Mouse (Mus musculus): ENCODE data around the gene Arnt2. TPM values are rescaled to one million over a fixed set of nuclear protein-coding genes. Genes with fewer than 3 reads are reported as not detected.

The Arnt2 gene
- total and polyA plus RNA-seq, 2 experiments from 2014 or later, result 62.9 to 165 TPM

DNA sequence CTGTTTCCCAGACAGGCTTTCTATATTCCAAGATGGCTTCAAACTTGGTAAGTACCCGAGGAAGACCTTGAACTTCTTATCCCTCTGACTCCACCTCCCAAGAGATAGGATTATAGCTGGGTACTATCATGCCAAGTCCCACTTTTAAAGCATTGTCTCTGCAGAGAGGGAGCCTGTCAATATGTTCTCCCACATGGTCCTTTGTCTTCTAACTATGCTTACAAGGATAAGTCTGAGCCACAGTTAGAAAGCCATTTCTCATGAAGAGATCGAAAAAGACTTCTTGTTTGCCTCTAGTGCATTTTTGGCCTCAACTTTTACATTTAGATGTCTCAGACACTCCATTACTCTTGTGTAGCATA lies 122.8 kb downstream of the Arnt2 start:
- Histone ChIP-seq H3K9me3 (ENCODE audit: low read length) (no peaks in the 10 kb centered on the region), H3K36me3 (ENCODE audit: insufficient read depth, low read length) (peaks cover 18% of the 10 kb centered on the region; the same call in 1 of the 2 replicates), H3K9ac (replicated peaks; ENCODE audit: low read length, poor library complexity, severe bottlenecking) (no peak overlapping the region), H3K27me3 (ENCODE audit: insufficient read depth, low read length) (no peaks in the 10 kb centered on the region), H3K4me2 (ENCODE audit: low read depth, low read length, poor library complexity, severe bottlenecking) (no peak overlapping the region), H3K27ac (ENCODE audit: low read depth, low read length) (no peak overlapping the region), H3K4me3 (ENCODE audit: low read depth, low read length) (no peak overlapping the region), H3K4me1 (ENCODE audit: insufficient read depth, low read length) (no peaks in the 10 kb centered on the region)
- WGBS, result 73% methylated on average over 2 of the region's 2 CpGs
- DNase-seq (ENCODE audit: low spot score), result no peak
- no peak for ATAC-seq (ENCODE audit: low FRiP score)
- TF ChIP-seq CTCF (IDR thresholded peaks at IDR 0.05), result no peak

DNA sequence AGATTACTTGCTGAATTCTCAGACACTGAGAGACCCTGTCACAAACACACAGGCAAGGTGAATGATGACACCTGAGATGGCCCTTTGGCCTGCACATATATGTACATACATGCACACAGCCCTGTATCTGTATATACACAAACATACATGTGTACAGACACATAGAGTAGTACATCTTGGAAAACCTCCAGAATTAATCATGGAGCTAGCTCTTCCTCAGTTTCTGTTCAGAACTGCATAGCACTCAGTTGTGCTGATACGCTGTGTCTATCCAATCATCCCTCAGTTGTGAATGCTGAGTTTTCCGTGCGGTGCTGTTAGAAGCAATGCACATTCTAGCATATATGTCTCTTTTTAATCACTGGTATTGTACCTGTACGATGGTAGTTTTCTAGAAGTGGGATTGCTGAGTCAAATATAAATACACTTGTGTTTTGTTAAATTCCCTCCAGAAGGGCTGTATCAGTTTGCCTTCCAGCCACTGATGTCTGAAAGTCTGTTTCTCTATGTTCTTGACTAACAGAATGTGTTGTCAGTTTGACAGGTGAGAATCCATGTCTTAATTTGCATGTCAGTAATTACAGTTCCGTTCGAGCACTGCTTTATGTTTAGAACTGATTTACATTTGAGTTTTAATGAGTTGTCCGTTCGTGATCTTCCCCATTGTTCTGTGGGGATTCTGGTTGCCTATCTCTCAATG lies 123.3 kb downstream of the Arnt2 start:
- Histone ChIP-seq H3K27ac (ENCODE audit: low read depth, low read length) (no peak overlapping the region), H3K36me3 (ENCODE audit: insufficient read depth, low read length) (peaks cover 21% of the 10 kb centered on the region), H3K4me1 (ENCODE audit: insufficient read depth, low read length) (no peaks in the 10 kb centered on the region), H3K27me3 (ENCODE audit: insufficient read depth, low read length) (no peaks in the 10 kb centered on the region), H3K9me3 (ENCODE audit: low read length) (no peaks in the 10 kb centered on the region), H3K4me3 (ENCODE audit: low read depth, low read length) (no peak overlapping the region), H3K9ac (replicated peaks; ENCODE audit: low read length, poor library complexity, severe bottlenecking) (no peak overlapping the region), H3K4me2 (ENCODE audit: low read depth, low read length, poor library complexity, severe bottlenecking) (no peak overlapping the region)
- TF ChIP-seq CTCF (IDR thresholded peaks at IDR 0.05), result no peak
- WGBS, result 79% methylated on average over 8 of the region's 8 CpGs
- ATAC-seq (ENCODE audit: low FRiP score) (no peak), DNase-seq (ENCODE audit: low spot score) (no peak)

DNA sequence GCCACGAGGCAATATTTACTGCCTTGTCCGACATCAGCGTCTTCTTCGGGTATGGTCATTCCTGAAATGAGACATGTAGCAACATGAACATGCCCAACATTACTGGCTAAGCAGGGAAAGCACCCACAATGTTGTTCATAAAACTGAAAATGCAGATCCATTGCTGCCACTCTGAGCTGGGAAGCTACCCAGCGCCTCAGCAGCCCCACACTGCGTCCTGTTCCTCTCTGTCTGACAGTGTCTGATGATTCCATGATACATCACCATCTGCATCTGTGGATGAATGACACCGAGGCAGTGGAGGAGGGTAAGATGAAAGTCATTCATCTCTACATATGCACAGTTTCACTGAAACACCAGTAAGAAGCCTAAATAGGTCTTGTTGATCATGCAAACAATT lies 124.2 kb downstream of the Arnt2 start:
- no peak for DNase-seq (ENCODE audit: low spot score)
- WGBS, result 93% methylated on average over 7 of the region's 7 CpGs

DNA sequence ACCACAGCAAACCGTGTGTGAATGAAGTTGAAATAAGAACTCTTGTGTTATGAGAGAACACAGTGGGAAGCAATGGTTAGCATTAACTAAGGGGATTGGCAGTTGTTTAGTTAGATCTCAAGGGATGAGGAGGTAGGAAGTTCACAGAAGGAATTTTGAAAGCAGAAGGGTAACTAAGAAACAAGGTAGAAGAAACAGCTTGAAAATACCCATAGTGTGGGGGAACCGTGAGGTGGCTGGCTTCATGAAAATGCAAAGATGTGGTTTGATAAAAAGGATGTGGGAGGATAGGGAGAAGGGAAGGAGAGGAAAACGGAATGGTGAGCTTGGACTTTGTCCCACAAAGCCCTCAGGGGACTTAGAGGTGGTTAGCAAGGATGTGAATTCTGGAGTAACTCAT lies 125.0 kb downstream of the Arnt2 start:
- Histone ChIP-seq H3K4me1 (ENCODE audit: insufficient read depth, low read length) (no peaks in the 10 kb centered on the region), H3K9me3 (ENCODE audit: low read length) (no peaks in the 10 kb centered on the region), H3K27me3 (ENCODE audit: insufficient read depth, low read length) (no peaks in the 10 kb centered on the region), H3K4me2 (ENCODE audit: low read depth, low read length, poor library complexity, severe bottlenecking) (no peak overlapping the region), H3K4me3 (ENCODE audit: low read depth, low read length) (no peak overlapping the region), H3K27ac (ENCODE audit: low read depth, low read length) (no peak overlapping the region), H3K9ac (replicated peaks; ENCODE audit: low read length, poor library complexity, severe bottlenecking) (no peak overlapping the region), H3K36me3 (ENCODE audit: insufficient read depth, low read length) (peaks cover 38% of the 10 kb centered on the region)
- 72% methylated on average over 3 of the region's 3 CpGs for WGBS
- ATAC-seq (ENCODE audit: low FRiP score) (no peak), DNase-seq (ENCODE audit: low spot score) (no peak)
- no peak for TF ChIP-seq CTCF (IDR thresholded peaks at IDR 0.05)

More for the DNA sequence above, 124.2 kb downstream of the Arnt2 start:
- TF ChIP-seq CTCF (IDR thresholded peaks at IDR 0.05), result no peak
- Histone ChIP-seq H3K27ac (ENCODE audit: low read depth, low read length) (no peak overlapping the region), H3K4me2 (ENCODE audit: low read depth, low read length, poor library complexity, severe bottlenecking) (no peak overlapping the region), H3K36me3 (ENCODE audit: insufficient read depth, low read length) (peaks cover 30% of the 10 kb centered on the region), H3K9me3 (ENCODE audit: low read length) (no peaks in the 10 kb centered on the region), H3K27me3 (ENCODE audit: insufficient read depth, low read length) (no peaks in the 10 kb centered on the region), H3K9ac (replicated peaks; ENCODE audit: low read length, poor library complexity, severe bottlenecking) (no peak overlapping the region), H3K4me1 (ENCODE audit: insufficient read depth, low read length) (no peaks in the 10 kb centered on the region), H3K4me3 (ENCODE audit: low read depth, low read length) (no peak overlapping the region)
- no peak for ATAC-seq (ENCODE audit: low FRiP score)

DNA sequence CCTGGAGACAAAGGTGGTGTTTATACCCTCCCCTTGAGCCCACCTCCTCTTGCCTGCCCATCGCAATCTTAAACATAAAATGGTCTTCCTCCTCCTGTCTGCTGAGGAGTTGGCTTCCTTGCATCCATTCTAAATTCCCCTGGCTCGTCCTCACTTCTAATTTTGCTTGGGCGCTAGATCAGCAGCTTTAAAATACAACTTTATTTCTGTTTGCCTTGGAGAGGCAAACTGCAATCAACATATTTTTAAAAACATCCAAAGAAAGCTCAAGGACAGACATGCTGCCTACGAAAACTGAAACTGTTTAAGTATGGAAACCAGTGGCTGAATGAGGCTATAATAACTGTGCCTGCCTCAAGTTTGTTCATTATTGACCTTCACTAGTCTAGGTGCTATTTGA lies 127.7 kb downstream of the Arnt2 start:
- ATAC-seq (ENCODE audit: low FRiP score) (no peak), DNase-seq (ENCODE audit: low spot score) (no peak)
- H3K36me3 ChIP-seq (ENCODE audit: insufficient read depth, low read length), result peaks cover 45% of the 10 kb centered on the region
- no peak for TF ChIP-seq CTCF (IDR thresholded peaks at IDR 0.05)
- no peak overlapping the region for H3K4me3 ChIP-seq (ENCODE audit: low read depth, low read length)
- no peaks in the 10 kb centered on the region for H3K27me3 ChIP-seq (ENCODE audit: insufficient read depth, low read length)
- H3K4me1 ChIP-seq (ENCODE audit: insufficient read depth, low read length), result no peaks in the 10 kb centered on the region
- no peaks in the 10 kb centered on the region for H3K9me3 ChIP-seq (ENCODE audit: low read length)
- 90% methylated on average over 4 of the region's 4 CpGs for WGBS
- H3K4me2 ChIP-seq (ENCODE audit: low read depth, low read length, poor library complexity, severe bottlenecking), result no peak overlapping the region
- H3K9ac ChIP-seq (replicated peaks; ENCODE audit: low read length, poor library complexity, severe bottlenecking), result no peak overlapping the region
- H3K27ac ChIP-seq (ENCODE audit: low read depth, low read length), result no peak overlapping the region

DNA sequence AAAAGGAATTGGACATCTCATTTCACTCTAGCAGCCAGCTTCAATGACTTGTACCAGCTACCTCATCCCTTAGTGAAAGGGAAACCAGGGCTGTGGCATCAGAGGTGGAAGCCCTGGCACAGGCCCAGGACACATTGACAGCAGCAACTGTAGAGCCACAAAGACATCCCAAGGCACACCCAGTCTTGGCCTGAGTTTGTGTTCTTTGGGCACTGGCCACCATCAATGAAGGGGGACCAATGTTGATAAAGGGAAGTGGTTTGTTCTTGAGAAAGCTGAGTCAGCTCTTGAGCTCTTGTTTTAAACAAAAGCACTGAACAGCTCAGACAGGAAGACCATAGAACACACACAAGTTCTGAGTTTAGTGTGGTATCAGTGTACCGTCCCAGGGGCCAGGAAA lies 130.7 kb downstream of the Arnt2 start:
- Histone ChIP-seq H3K4me3 (ENCODE audit: low read depth, low read length) (no peak overlapping the region), H3K4me1 (ENCODE audit: insufficient read depth, low read length) (no peaks in the 10 kb centered on the region), H3K9ac (replicated peaks; ENCODE audit: low read length, poor library complexity, severe bottlenecking) (no peak overlapping the region), H3K27ac (ENCODE audit: low read depth, low read length) (no peak overlapping the region), H3K9me3 (ENCODE audit: low read length) (no peaks in the 10 kb centered on the region), H3K27me3 (ENCODE audit: insufficient read depth, low read length) (no peaks in the 10 kb centered on the region), H3K36me3 (ENCODE audit: insufficient read depth, low read length) (peaks cover 52% of the 10 kb centered on the region), H3K4me2 (ENCODE audit: low read depth, low read length, poor library complexity, severe bottlenecking) (no peak overlapping the region)
- ATAC-seq (ENCODE audit: low FRiP score), result no peak
- TF ChIP-seq CTCF (IDR thresholded peaks at IDR 0.05), result no peak
- no peak for DNase-seq (ENCODE audit: low spot score)
- 76% methylated on average over 1 of the region's 1 CpGs for WGBS

Data from midbrain, postnatal 0 days (tissue).